In genomic region chr7:64373830-64374562, GRCm38 (mm10) we compare ENCODE assay signal across 8 mouse cellular contexts. TPM values are rescaled to one million over a fixed set of nuclear protein-coding genes. Genes with fewer than 3 reads are reported as not detected.
DNase-seq lines count a peak whose midpoint lies in the region; ATAC-seq and TF ChIP-seq lines count a peak whose summit lies in the region.

Gene Fan1 (minus strand): TSS chr7:64374095.

- 3% methylated on average over 27 of the region's 27 CpGs for WGBS in embryonic facial prominence, embryonic 15.5 days
- 7% methylated on average over 27 of the region's 27 CpGs for WGBS in limb, embryonic 14.5 days
- 3% methylated on average over 27 of the region's 27 CpGs for WGBS in midbrain, embryonic 16.5 days
- WGBS in spleen, adult 2 months: 7% methylated on average over 27 of the region's 27 CpGs

- H3K36me3 ChIP-seq in embryonic facial prominence, embryonic 15.5 days: peaks cover 41% of the 10 kb centered on the region
- H3K36me3 ChIP-seq in limb, embryonic 14.5 days (ENCODE audit: control insufficient read depth, insufficient read depth, low read length): peaks cover 43% of the 10 kb centered on the region
- peaks cover 22% of the 10 kb centered on the region for H3K36me3 ChIP-seq in midbrain, embryonic 16.5 days (ENCODE audit: control insufficient read depth, insufficient read depth, low read length)
- H3K36me3 ChIP-seq in spleen, adult 2 months (ENCODE audit: control insufficient read depth, insufficient read depth, low read length): peaks cover 18% of the 10 kb centered on the region

- peak within 1 kb of the TSS; percentile 68 for H3K4me2 ChIP-seq in embryonic facial prominence, embryonic 15.5 days (replicated peaks)
- peak within 1 kb of the TSS; percentile 55 for H3K4me2 ChIP-seq in limb, embryonic 14.5 days (replicated peaks; ENCODE audit: low read depth, low read length, severe bottlenecking)
- peak within 1 kb of the TSS; percentile 62 for H3K4me2 ChIP-seq in midbrain, embryonic 16.5 days (ENCODE audit: low read length)

- peak within 1 kb of the TSS; percentile 89 for H3K4me3 ChIP-seq in bone marrow macrophage, adult 2 months (ENCODE audit: insufficient read depth, low read length)
- peak within 1 kb of the TSS; percentile 71 for H3K4me3 ChIP-seq in embryonic facial prominence, embryonic 15.5 days (replicated peaks)
- peak within 1 kb of the TSS; percentile 55 for H3K4me3 ChIP-seq in limb, embryonic 14.5 days (replicated peaks; ENCODE audit: low read length)
- H3K4me3 ChIP-seq in midbrain, embryonic 16.5 days (ENCODE audit: low read depth, low read length): peak within 1 kb of the TSS; percentile 65
- peak within 1 kb of the TSS; percentile 81 for H3K4me3 ChIP-seq in spleen, adult 2 months (ENCODE audit: extremely low read depth, insufficient read depth, insufficient read length)

- no peak for TF ChIP-seq POLR2A in bone marrow macrophage, adult 2 months (IDR thresholded peaks at IDR 0.05; ENCODE audit: borderline replicate concordance, low read depth, low read length)
- peak; percentile 94; the same call in 1 of the 2 replicates for TF ChIP-seq POLR2A in limb, embryonic 14.5 days (IDR thresholded peaks at IDR 0.05; ENCODE audit: borderline replicate concordance, extremely low read depth, insufficient read depth, insufficient read length)
- TF ChIP-seq POLR2A in spleen, adult 2 months (IDR thresholded peaks at IDR 0.05; ENCODE audit: low read depth, low read length): peak; percentile 46

- H3K4me1 ChIP-seq in bone marrow macrophage, adult 2 months (ENCODE audit: control insufficient read depth, insufficient read depth, low read length): peaks cover 6% of the 10 kb centered on the region
- peaks cover 6% of the 10 kb centered on the region; the same call in 1 of the 2 replicates for H3K4me1 ChIP-seq in embryonic facial prominence, embryonic 15.5 days
- H3K4me1 ChIP-seq in limb, embryonic 14.5 days (ENCODE audit: control insufficient read depth, insufficient read depth, low read length): peaks cover 5% of the 10 kb centered on the region; the same call in 1 of the 2 replicates
- H3K4me1 ChIP-seq in midbrain, embryonic 16.5 days (ENCODE audit: control insufficient read depth, insufficient read depth, low read length): peaks cover 7% of the 10 kb centered on the region
- peaks cover 2% of the 10 kb centered on the region; the same call in 1 of the 2 replicates for H3K4me1 ChIP-seq in spleen, adult 2 months (ENCODE audit: control insufficient read depth, insufficient read depth, insufficient read length)

- H3K9me3 ChIP-seq in embryonic facial prominence, embryonic 15.5 days (replicated peaks): no peaks in the 10 kb centered on the region
- no peaks in the 10 kb centered on the region for H3K9me3 ChIP-seq in limb, embryonic 14.5 days (ENCODE audit: control insufficient read depth, low read length)
- no peaks in the 10 kb centered on the region for H3K9me3 ChIP-seq in midbrain, embryonic 16.5 days (replicated peaks; ENCODE audit: control insufficient read depth, low read length, poor library complexity, severe bottlenecking)

- ATAC-seq in embryonic facial prominence, embryonic 15.5 days (ENCODE audit: insufficient number of reproducible peaks, low FRiP score, low TSS enrichment, low read depth): peak; percentile 93
- ATAC-seq in limb, embryonic 14.5 days (ENCODE audit: low FRiP score, low read depth): peak; percentile 94
- ATAC-seq in midbrain, embryonic 16.5 days: peak; percentile 98

- peak within 1 kb of the TSS; percentile 90 for H3K27ac ChIP-seq in bone marrow macrophage, adult 2 months (ENCODE audit: insufficient read depth, low read depth, low read length)
- H3K27ac ChIP-seq in embryonic facial prominence, embryonic 15.5 days (replicated peaks): peak within 1 kb of the TSS; percentile 98
- peak within 1 kb of the TSS; percentile 94 for H3K27ac ChIP-seq in limb, embryonic 14.5 days (replicated peaks; ENCODE audit: low read depth, low read length)
- peak within 1 kb of the TSS; percentile 90 for H3K27ac ChIP-seq in midbrain, embryonic 16.5 days (ENCODE audit: low read length)
- H3K27ac ChIP-seq in spleen, adult 2 months (ENCODE audit: insufficient read depth, low read length): peak within 1 kb of the TSS; percentile 93

- peak; percentile 91 to 94 for DNase-seq in B cell, adult 2 months
- DNase-seq in heart, adult 9 months (ENCODE audit: low spot score in 2 of 2): peak; percentile 84 to 89
- peak; percentile 90 for DNase-seq in kidney, adult 9 months
- peak; percentile 87 for DNase-seq in limb, embryonic 14.5 days (ENCODE audit: low spot score)
- DNase-seq in spleen, adult 2 months (ENCODE audit: low read depth in 1 of 2, low spot score in 2 of 2): peak; percentile 76 to 85

- peak within 1 kb of the TSS; percentile 63 for H3K9ac ChIP-seq in embryonic facial prominence, embryonic 15.5 days
- peak within 1 kb of the TSS; percentile 70 for H3K9ac ChIP-seq in limb, embryonic 14.5 days (ENCODE audit: low read depth, low read length, severe bottlenecking)
- H3K9ac ChIP-seq in midbrain, embryonic 16.5 days (ENCODE audit: low read depth, low read length): peak within 1 kb of the TSS; percentile 66

- H3K27me3 ChIP-seq in embryonic facial prominence, embryonic 15.5 days: no peaks in the 10 kb centered on the region
- no peaks in the 10 kb centered on the region for H3K27me3 ChIP-seq in limb, embryonic 14.5 days (ENCODE audit: control insufficient read depth, insufficient read depth, low read length)
- H3K27me3 ChIP-seq in midbrain, embryonic 16.5 days (ENCODE audit: control insufficient read depth, insufficient read depth, low read depth, low read length): no peaks in the 10 kb centered on the region
- no peaks in the 10 kb centered on the region for H3K27me3 ChIP-seq in spleen, adult 2 months (ENCODE audit: control insufficient read depth, insufficient read depth, low read length)

- no peak for TF ChIP-seq CTCF in bone marrow macrophage, adult 2 months (IDR thresholded peaks at IDR 0.05; ENCODE audit: low read depth, low read length)
- TF ChIP-seq CTCF in spleen, adult 2 months (IDR thresholded peaks at IDR 0.05; ENCODE audit: extremely low read depth, insufficient read depth, insufficient read length, insufficient replicate concordance): peak; percentile 30; the same call in 1 of the 2 replicates

RNA-seq across cellular contexts. Expression of gene Fan1, which starts in this region (rescaled TPM):
- 2.3 and 3.7 TPM in 2 replicates for polyA plus RNA-seq in bone marrow macrophage, adult 2 months (2012; ENCODE audit: insufficient read depth, insufficient read length, missing spikeins)
- 6.7 and 8.1 TPM in 2 replicates for polyA plus RNA-seq in embryonic facial prominence, embryonic 15.5 days (2015; fragmentation: Nextera tagmentation; extraction: Ambion mirVana)
- polyA plus RNA-seq in limb, embryonic 14.5 days (2012; rRNA removed): 4.7 and 5.1 TPM in 2 replicates
- 5.1 and 5.8 TPM in 2 replicates for polyA plus RNA-seq in limb, embryonic 14.5 days (2014; fragmentation: Nextera tagmentation; extraction: Ambion mirVana)
- 5.1 and 7.1 TPM in 2 replicates for polyA plus RNA-seq in midbrain, embryonic 16.5 days (2015; fragmentation: Nextera tagmentation; extraction: Ambion mirVana)
- polyA plus RNA-seq in spleen, adult 2 months (2012; rRNA removed): 1.5 and 2.0 TPM in 2 replicates

Comparison
In these comparisons a context has a peak if more than half of its experiments do, and no peak if none do; other contexts are left out.
1. Peak in every context shown above with its lines: DNase-seq, ATAC-seq, H3K4me3 ChIP-seq and H3K27ac ChIP-seq.